Mouse (Mus musculus): ENCODE measurements around the gene Ppp5c. TPM values are rescaled to one million over a fixed set of nuclear protein-coding genes. Genes with fewer than 3 reads are reported as not detected.

Ppp5c gene
- total RNA-seq, 2 experiments from 2014 or later = 167 to 169 TPM

DNA sequence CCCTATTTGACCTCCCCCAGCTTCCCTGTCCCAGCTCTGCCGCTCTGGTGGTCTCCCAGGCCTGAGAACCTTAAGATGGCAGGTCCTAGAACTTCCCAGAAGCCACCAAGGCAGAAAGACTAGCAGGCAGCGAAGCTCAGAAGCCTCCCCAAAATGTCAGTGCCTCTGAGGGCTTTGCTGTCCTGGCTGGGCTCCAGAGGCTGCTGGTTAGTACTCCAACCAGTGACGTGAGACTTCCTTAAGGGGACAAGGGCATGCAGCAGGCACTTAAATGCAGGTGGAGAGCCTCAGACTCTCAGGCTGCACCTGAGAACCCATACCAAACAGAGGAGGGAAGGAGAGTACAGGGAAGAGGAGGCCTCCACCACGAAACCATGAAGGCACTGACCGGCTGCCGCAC, 3.6 kb downstream of the Ppp5c start:
- DNase-seq (ENCODE audit: low spot score in 2 of 2) = no peak
- intact Hi-C loops (cut with DNase I) = no loop called here

- intact Hi-C loops (cut with DNase I) = no loop called here
Observed at GRCm38 (mm10) chr7:17023701-17024100, 4.0 kb downstream of the Ppp5c start.

GRCm38 (mm10) chr7:17022176-17022575, 5.5 kb downstream of the Ppp5c start:
- DNase-seq (ENCODE audit: low spot score in 2 of 2) = no peak
- intact Hi-C loops (cut with DNase I) = no loop called here

More at GRCm38 (mm10) chr7:17023701-17024100, 4.0 kb downstream of the Ppp5c start:
- no peak for DNase-seq (ENCODE audit: low spot score in 2 of 2)

GRCm38 (mm10) chr7:17019426-17020166, 8.1 kb downstream of the Ppp5c start:
- intact Hi-C loops (cut with DNase I) = no loop called here
- no peak for DNase-seq (ENCODE audit: low spot score in 2 of 2)

GRCm38 (mm10) chr7:17017921-17018320, 9.8 kb downstream of the Ppp5c start:
- no peak for DNase-seq (ENCODE audit: low spot score in 2 of 2)
- intact Hi-C loops (cut with DNase I) = loop anchor here (1.0 kb wide), 2 partner anchors 9 to 26 kb away; partner anchors contain the start of gene Ppp5c

GRCm38 (mm10) chr7:17017036-17017435, 10.7 kb downstream of the Ppp5c start:
- intact Hi-C loops (cut with DNase I) = loop anchor here (1.0 kb wide), 1 partner anchor 10 kb away; the partner anchor contains the start of gene Ppp5c
- peak; percentile 91 to 99 for DNase-seq (ENCODE audit: low spot score in 2 of 2)

DNA sequence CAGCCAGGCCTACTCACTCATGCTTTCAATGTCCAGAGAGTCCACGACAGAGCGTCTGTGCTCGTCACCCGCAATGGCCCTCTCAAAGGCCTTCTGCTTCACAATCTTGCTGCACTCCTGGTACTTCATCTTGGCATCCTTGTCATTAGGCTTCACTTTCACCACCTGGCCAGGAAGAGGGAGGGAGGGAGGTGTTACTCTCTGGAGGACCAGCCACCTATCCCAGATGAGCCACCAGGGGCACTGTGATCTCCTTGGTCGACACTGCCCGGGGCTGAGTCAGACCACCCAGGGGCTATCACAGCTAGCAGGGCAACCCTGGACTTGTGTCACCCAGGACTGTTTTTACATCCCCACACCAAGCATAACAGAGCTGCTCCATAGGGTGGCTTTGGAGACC, 12.3 kb downstream of the Ppp5c start:
- DNase-seq (ENCODE audit: low spot score in 2 of 2) = no peak
- intact Hi-C loops (cut with DNase I) = no loop called here

- DNase-seq (ENCODE audit: low spot score in 2 of 2) = no peak
- intact Hi-C loops (cut with DNase I) = no loop called here
Observed at GRCm38 (mm10) chr7:17011909-17012590, 15.7 kb downstream of the Ppp5c start.

- DNase-seq (ENCODE audit: low spot score in 2 of 2) = no peak
- intact Hi-C loops (cut with DNase I) = no loop called here
Observed at GRCm38 (mm10) chr7:17010010-17010347, 17.7 kb downstream of the Ppp5c start.

DNA sequence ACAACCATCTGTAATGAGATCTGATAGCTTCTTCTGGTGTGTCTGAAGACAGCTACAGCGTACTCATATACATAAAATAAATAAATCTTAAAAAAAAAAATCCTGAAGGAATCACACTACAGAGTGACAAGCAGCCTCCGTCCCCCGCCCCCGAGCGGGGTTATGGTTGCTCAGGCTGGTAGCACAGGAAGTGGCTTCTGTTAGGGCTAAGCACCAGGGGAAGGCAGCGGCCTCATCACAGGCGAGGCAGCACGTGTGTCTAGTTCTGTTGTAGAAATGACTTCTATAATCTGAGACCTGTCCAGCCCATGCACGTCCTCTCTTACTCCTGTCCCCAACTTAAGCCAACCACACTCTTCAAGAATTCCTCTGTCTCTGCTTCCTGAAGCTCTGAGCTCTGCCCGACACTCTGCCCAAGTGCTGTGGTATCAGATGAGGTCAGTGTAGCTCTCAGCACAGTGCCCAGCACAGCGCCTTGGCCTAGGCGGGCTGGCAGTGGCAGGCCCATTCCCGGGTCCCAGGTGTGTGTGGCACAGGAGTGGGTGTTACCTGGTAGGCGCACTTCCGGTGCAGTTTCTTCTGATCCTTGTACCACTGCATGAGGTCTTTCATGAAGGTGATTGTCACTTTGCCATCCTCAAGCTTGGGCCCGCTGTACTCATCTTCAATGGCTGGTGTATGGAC, 18.3 kb downstream of the Ppp5c start:
- intact Hi-C loops (cut with DNase I) = no loop called here
- no peak for DNase-seq (ENCODE audit: low spot score in 2 of 2)

GRCm38 (mm10) chr7:17007300-17007699, 20.4 kb downstream of the Ppp5c start:
- intact Hi-C loops (cut with DNase I) = no loop called here
- DNase-seq (ENCODE audit: low spot score in 2 of 2) = no peak

DNA sequence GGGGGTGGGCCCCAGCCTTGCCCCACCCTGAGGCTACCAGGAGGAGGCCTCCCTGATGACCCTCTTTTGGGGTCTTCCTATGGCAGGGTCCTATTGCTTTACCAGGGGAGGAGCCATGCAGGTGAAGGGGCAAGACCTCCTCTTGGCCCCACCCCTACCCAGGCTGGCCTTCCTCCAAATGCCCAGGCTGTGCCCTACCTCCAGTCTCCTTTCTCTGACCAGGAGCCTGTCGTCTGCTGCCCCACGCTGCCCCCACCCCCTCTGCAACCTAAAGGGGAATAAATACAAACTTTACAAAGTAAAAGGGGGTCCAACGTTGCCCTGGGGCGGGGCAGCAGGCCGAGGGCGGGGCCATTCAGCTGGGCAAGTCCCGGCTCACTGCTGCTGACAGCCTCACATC, 23.0 kb downstream of the Ppp5c start:
- DNase-seq (ENCODE audit: low spot score in 2 of 2) = no peak
- intact Hi-C loops (cut with DNase I) = no loop called here

- intact Hi-C loops (cut with DNase I) = loop anchor here (2.0 kb wide), 1 partner anchor 49 kb away; no protein-coding TSS in a partner anchor
- DNase-seq (ENCODE audit: low spot score in 2 of 2) = peak in 1 of 2 experiments; percentile 41
Observed at GRCm38 (mm10) chr7:17003230-17003960, 24.3 kb downstream of the Ppp5c start.

DNA sequence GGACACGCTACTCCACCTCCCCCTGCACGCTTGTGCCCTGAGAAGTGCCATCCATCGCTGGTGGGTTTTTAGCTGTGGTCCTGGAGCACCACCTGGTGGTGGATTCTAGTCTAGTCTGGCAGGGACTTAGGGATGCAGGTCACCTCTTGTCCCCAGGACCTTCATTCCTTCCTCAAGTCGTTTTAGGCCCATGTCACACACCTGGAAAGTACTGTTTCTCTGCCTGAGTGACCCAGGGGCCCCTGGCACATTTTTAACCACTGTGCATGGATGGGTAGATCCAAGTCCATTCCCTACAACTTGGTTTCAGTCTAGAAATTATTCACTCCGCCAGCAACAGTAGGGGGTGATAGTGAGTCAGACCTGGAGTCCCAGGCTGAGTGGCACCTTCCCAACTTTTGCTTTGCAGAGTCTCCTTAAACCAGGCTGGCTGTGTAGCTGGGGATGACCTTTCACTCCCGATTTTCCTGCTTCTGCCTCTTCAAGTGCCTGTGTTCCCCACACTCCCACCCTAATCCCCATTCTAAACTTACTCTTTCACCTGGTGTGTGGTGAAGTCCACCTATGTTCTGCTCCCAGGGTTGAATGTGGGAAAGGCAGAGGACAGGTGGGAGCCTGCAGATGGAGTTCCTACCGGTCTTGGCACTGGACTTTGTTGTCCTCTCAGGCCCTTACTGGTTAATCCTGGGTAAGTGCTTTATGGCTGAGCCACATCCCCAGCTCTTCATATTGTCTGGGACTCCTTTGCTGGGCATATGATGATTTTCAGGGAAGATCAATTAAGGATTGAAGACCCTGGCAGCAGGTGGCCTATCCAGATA, 25.1 kb downstream of the Ppp5c start:
- intact Hi-C loops (cut with DNase I) = loop anchor here (1.0 to 2.0 kb wide), 4 partner anchors 50 to 70 kb away; no protein-coding TSS in a partner anchor
- DNase-seq (ENCODE audit: low spot score in 2 of 2) = peak; percentile 82 to 87

DNA sequence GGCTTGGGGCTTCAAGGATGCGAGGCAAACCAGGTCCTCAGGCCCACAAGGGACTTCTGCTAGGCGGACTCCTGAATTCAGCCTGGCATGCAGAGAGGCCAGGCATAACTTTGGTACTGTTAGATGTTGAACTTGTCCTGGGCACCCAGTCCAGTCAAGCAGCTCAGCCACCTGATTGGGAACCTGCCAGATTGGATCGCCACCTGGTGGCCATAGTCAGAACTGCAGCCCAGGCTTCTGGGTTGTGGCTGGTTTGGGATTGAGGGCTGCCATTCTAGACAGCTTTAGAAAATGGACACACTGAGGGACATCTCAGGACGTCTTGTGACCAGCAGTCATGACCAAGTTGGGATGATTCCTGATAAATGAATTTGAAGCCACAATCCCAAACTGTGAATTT, 28.1 kb downstream of the Ppp5c start:
- intact Hi-C loops (cut with DNase I) = no loop called here
- DNase-seq (ENCODE audit: low spot score in 2 of 2) = peak; percentile 86 to 89

DNA sequence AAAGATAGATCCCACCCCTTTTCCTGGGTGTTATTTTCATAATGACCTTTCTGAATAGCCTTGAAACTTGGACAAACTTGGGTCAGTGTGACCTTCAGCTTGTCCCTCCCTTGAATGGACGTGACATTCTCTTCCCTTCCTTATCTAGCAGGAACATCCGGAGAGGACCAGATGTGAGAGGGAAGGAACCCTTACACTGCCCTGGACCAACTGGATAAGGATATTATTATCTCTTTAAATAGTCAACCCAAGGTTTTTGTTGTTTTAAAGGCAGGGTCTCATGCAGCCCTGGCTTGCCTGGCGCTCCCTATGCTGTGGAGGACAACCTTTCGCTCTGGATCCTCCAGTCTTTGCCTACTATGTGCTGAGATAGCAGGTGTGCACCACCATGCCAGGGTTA, 28.5 kb downstream of the Ppp5c start:
- no peak for DNase-seq (ENCODE audit: low spot score in 2 of 2)
- intact Hi-C loops (cut with DNase I) = no loop called here

- DNase-seq (ENCODE audit: low spot score in 2 of 2) = no peak
Observed at GRCm38 (mm10) chr7:16995345-16995744, 32.4 kb downstream of the Ppp5c start.

GRCm38 (mm10) chr7:16994400-16994799, 33.3 kb downstream of the Ppp5c start:
- intact Hi-C loops (cut with DNase I) = no loop called here
- no peak for DNase-seq (ENCODE audit: low spot score in 2 of 2)

More at GRCm38 (mm10) chr7:16995345-16995744, 32.4 kb downstream of the Ppp5c start:
- intact Hi-C loops (cut with DNase I) = no loop called here

Measured in left cerebral cortex, postnatal 25 days (tissue).